Mouse (Mus musculus) erythroblast, embryonic 14.5 days (primary cell): ENCODE data around the gene Pdss2.

Experiments used
- GATA1 ChIP-seq: IDR thresholded peaks from 2 replicates; pipeline ENCODE4 v1.6.1; 2012; ENCODE audit warnings: low read length, inconsistent platforms, mixed read lengths
- TAL1 ChIP-seq: IDR thresholded peaks from 3 replicates; pipeline ENCODE4 v1.6.1; 2012; ENCODE audit warnings: low read length, inconsistent platforms, mixed read lengths

GRCm38 (mm10) chr10:43174326-43175155, 46.7 kb upstream of the Pdss2 start, which contains the start of the genes Sobp and 9030612E09Rik:
- TF ChIP-seq GATA1 (no peak), TAL1 (no peak)
